Mouse (Mus musculus): ENCODE measurements around the gene Lpin3. TPM values are rescaled to one million over a fixed set of nuclear protein-coding genes. Genes with fewer than 3 reads are reported as not detected.

Gene Lpin3
- 2.6 and 2.8 TPM in 2 replicates for polyA plus RNA-seq (2014; fragmentation: Nextera tagmentation; extraction: Ambion mirVana)

- Histone ChIP-seq H3K4me1 (ENCODE audit: control insufficient read depth, insufficient read depth, low read length) (no peaks in the 10 kb centered on the region), H3K4me2 (replicated peaks; ENCODE audit: low read depth, low read length) (no peak within 1 kb of the TSS), H3K27me3 (ENCODE audit: control insufficient read depth, insufficient read depth, low read length) (no peaks in the 10 kb centered on the region), H3K9ac (replicated peaks; ENCODE audit: low read depth, low read length) (no peak within 1 kb of the TSS), H3K36me3 (ENCODE audit: control insufficient read depth, insufficient read depth, low read length) (no peaks in the 10 kb centered on the region), H3K9me3 (ENCODE audit: control insufficient read depth, low read depth, low read length) (no peaks in the 10 kb centered on the region), H3K4me3 (ENCODE audit: low read depth, low read length) (no peak within 1 kb of the TSS), H3K27ac (ENCODE audit: low read length) (no peak within 1 kb of the TSS)
- WGBS, result 61% methylated on average over 13 of the region's 13 CpGs
- ATAC-seq (ENCODE audit: insufficient number of reproducible peaks, insufficient read depth, low FRiP score, low read depth), result no peak
Measured at GRCm38 (mm10) chr2:160880453-160881195, at the start of gene Lpin3. TSS of gene Lpin3 (plus strand) at chr2:160880670.

GRCm38 (mm10) chr2:160840838-160841237 lies 39.6 kb upstream of the Lpin3 start:
- no peak overlapping the region for H3K27ac ChIP-seq (ENCODE audit: low read length)
- no peaks in the 10 kb centered on the region for H3K9me3 ChIP-seq (ENCODE audit: control insufficient read depth, low read depth, low read length)
- no peaks in the 10 kb centered on the region for H3K36me3 ChIP-seq (ENCODE audit: control insufficient read depth, insufficient read depth, low read length)
- no peaks in the 10 kb centered on the region for H3K4me1 ChIP-seq (ENCODE audit: control insufficient read depth, insufficient read depth, low read length)
- ATAC-seq (ENCODE audit: insufficient number of reproducible peaks, insufficient read depth, low FRiP score, low read depth), result no peak
- no peak overlapping the region for H3K4me3 ChIP-seq (ENCODE audit: low read depth, low read length)
- H3K27me3 ChIP-seq (ENCODE audit: control insufficient read depth, insufficient read depth, low read length), result no peaks in the 10 kb centered on the region
- no peak overlapping the region for H3K4me2 ChIP-seq (replicated peaks; ENCODE audit: low read depth, low read length)
- no peak overlapping the region for H3K9ac ChIP-seq (replicated peaks; ENCODE audit: low read depth, low read length)

DNA sequence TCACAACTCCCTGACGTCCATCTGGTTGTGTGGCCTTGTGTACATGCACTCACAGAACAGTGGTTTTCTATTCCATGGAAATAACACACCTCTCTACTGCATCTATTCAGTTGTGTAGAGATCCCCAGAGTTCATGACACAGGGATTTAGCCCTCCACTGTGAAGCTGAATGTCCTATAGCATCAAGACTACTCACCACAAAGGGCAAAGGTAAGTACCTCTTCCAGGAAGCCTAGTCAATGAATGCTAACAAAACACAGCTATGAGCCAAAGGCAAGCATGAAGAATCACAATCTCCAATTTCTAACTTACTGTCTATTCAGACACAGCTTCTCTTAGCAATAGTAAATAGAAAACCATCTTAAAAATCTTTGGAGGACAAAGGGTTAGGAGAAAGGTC lies 32.8 kb upstream of the Lpin3 start:
- no peak for ATAC-seq (ENCODE audit: insufficient number of reproducible peaks, insufficient read depth, low FRiP score, low read depth)
- 64% methylated on average over 1 of the region's 1 CpGs for WGBS
- H3K4me1 ChIP-seq (ENCODE audit: control insufficient read depth, insufficient read depth, low read length), result no peaks in the 10 kb centered on the region
- no peak overlapping the region for H3K4me2 ChIP-seq (replicated peaks; ENCODE audit: low read depth, low read length)
- no peaks in the 10 kb centered on the region for H3K9me3 ChIP-seq (ENCODE audit: control insufficient read depth, low read depth, low read length)
- H3K9ac ChIP-seq (replicated peaks; ENCODE audit: low read depth, low read length), result no peak overlapping the region
- H3K27me3 ChIP-seq (ENCODE audit: control insufficient read depth, insufficient read depth, low read length), result no peaks in the 10 kb centered on the region
- H3K36me3 ChIP-seq (ENCODE audit: control insufficient read depth, insufficient read depth, low read length), result no peaks in the 10 kb centered on the region
- no peak overlapping the region for H3K4me3 ChIP-seq (ENCODE audit: low read depth, low read length)
- no peak overlapping the region for H3K27ac ChIP-seq (ENCODE audit: low read length)

DNA sequence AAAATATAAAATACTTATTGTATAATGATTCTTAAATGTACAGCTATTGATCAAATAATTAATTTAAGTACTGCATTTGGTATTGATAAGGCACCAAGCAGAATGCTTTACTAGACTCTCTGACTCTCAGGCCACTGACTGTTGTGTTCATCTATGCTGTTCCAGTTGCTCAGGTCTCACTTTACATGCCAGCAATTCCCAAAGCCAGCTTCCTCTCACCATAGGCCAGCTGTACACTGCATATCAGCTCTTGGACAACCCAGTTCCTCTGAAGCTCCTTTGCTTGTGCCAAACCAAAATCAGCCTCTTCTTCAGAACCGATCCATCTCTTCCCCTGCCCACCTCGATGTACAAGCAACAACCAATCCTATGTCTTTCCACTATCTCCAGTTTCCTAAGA lies 32.3 kb upstream of the Lpin3 start:
- no peak for ATAC-seq (ENCODE audit: insufficient number of reproducible peaks, insufficient read depth, low FRiP score, low read depth)

DNA sequence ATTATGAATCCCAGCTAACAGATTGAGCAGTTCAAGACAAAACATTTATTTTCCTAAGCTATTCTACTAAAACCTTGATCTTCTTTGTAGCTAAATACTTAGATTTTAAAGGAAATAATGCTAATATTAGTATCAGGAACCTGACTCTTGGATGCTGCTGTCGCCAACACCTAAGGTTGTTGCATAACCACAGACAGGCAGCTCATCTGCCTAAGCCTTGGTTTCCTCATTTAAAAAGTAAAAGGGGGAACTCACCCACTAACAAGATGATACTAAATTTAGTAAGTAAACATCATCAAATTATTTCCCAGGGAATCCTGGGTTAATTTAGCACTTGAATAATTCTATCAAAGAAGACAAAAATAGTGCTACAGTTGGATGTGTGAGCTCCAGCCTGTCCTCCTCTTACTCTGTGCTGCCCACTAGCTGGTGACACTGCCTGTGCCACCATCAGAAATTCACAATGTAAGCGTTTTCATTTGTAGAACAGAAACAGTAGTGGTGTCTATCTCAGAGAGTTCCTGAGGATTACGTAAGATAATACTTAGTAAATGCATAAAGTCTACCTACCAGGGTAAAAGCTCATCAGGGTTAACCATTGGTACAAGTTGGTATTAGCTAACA lies 30.7 kb upstream of the Lpin3 start:
- no peak overlapping the region for H3K27ac ChIP-seq (ENCODE audit: low read length)
- H3K9me3 ChIP-seq (ENCODE audit: control insufficient read depth, low read depth, low read length), result no peaks in the 10 kb centered on the region
- no peak for ATAC-seq (ENCODE audit: insufficient number of reproducible peaks, insufficient read depth, low FRiP score, low read depth)
- no peaks in the 10 kb centered on the region for H3K27me3 ChIP-seq (ENCODE audit: control insufficient read depth, insufficient read depth, low read length)
- no peaks in the 10 kb centered on the region for H3K36me3 ChIP-seq (ENCODE audit: control insufficient read depth, insufficient read depth, low read length)
- no peak overlapping the region for H3K9ac ChIP-seq (replicated peaks; ENCODE audit: low read depth, low read length)
- no peak overlapping the region for H3K4me3 ChIP-seq (ENCODE audit: low read depth, low read length)
- WGBS, result 86% methylated on average over 3 of the region's 3 CpGs
- no peaks in the 10 kb centered on the region for H3K4me1 ChIP-seq (ENCODE audit: control insufficient read depth, insufficient read depth, low read length)
- H3K4me2 ChIP-seq (replicated peaks; ENCODE audit: low read depth, low read length), result no peak overlapping the region

More for the DNA sequence above, 32.3 kb upstream of the Lpin3 start:
- Histone ChIP-seq H3K36me3 (ENCODE audit: control insufficient read depth, insufficient read depth, low read length) (no peaks in the 10 kb centered on the region), H3K27ac (ENCODE audit: low read length) (no peak overlapping the region), H3K27me3 (ENCODE audit: control insufficient read depth, insufficient read depth, low read length) (no peaks in the 10 kb centered on the region), H3K4me2 (replicated peaks; ENCODE audit: low read depth, low read length) (no peak overlapping the region), H3K9ac (replicated peaks; ENCODE audit: low read depth, low read length) (no peak overlapping the region), H3K4me1 (ENCODE audit: control insufficient read depth, insufficient read depth, low read length) (no peaks in the 10 kb centered on the region), H3K4me3 (ENCODE audit: low read depth, low read length) (no peak overlapping the region), H3K9me3 (ENCODE audit: control insufficient read depth, low read depth, low read length) (no peaks in the 10 kb centered on the region)
- WGBS, result 89% methylated on average over 2 of the region's 2 CpGs

DNA sequence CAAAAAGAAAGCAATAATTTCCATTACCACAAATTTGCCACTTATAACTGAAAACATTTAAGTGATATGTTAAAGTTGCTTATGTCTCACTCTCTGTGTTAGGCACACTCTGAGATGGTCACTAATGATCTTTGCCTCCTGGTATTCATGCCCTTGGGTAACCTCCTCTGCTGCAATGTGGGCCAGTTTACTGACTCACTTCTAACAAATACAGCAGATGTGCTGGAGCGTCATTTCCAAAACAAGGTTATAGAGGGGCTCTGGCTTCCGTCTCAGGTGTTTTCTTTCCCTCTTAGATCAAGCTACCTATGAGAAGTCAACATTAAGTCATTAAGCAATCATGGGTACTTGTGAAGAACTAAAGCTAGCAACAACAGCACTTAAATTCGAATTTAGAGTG lies 30.1 kb upstream of the Lpin3 start:
- Histone ChIP-seq H3K36me3 (ENCODE audit: control insufficient read depth, insufficient read depth, low read length) (no peaks in the 10 kb centered on the region), H3K4me2 (replicated peaks; ENCODE audit: low read depth, low read length) (no peak overlapping the region), H3K27ac (ENCODE audit: low read length) (no peak overlapping the region), H3K4me1 (ENCODE audit: control insufficient read depth, insufficient read depth, low read length) (no peaks in the 10 kb centered on the region), H3K9me3 (ENCODE audit: control insufficient read depth, low read depth, low read length) (no peaks in the 10 kb centered on the region), H3K27me3 (ENCODE audit: control insufficient read depth, insufficient read depth, low read length) (no peaks in the 10 kb centered on the region), H3K4me3 (ENCODE audit: low read depth, low read length) (no peak overlapping the region), H3K9ac (replicated peaks; ENCODE audit: low read depth, low read length) (no peak overlapping the region)
- 81% methylated on average over 3 of the region's 3 CpGs for WGBS
- no peak for ATAC-seq (ENCODE audit: insufficient number of reproducible peaks, insufficient read depth, low FRiP score, low read depth)

DNA sequence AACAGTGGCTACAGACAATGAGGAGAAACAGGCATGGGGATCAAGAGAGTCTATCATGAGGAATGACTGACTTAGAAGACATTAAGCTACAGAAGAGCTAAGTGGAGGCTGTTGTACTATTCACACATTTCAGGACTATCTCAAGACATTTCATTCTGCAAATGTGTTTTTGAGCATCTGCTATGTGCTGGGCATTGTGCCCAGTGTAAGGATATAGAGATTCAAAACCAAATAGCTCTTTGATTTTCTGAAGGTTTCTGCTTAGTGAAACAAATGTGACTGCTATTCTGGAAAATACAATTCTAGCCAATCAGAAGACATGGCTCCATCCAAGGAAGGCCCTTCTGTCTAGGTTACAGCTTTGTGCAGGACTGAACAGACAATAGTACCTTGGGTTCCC lies 25.8 kb upstream of the Lpin3 start:
- Histone ChIP-seq H3K9ac (replicated peaks; ENCODE audit: low read depth, low read length) (no peak overlapping the region), H3K36me3 (ENCODE audit: control insufficient read depth, insufficient read depth, low read length) (no peaks in the 10 kb centered on the region), H3K9me3 (ENCODE audit: control insufficient read depth, low read depth, low read length) (no peaks in the 10 kb centered on the region), H3K4me1 (ENCODE audit: control insufficient read depth, insufficient read depth, low read length) (no peaks in the 10 kb centered on the region), H3K4me2 (replicated peaks; ENCODE audit: low read depth, low read length) (no peak overlapping the region), H3K27me3 (ENCODE audit: control insufficient read depth, insufficient read depth, low read length) (no peaks in the 10 kb centered on the region), H3K27ac (ENCODE audit: low read length) (no peak overlapping the region), H3K4me3 (ENCODE audit: low read depth, low read length) (no peak overlapping the region)
- ATAC-seq (ENCODE audit: insufficient number of reproducible peaks, insufficient read depth, low FRiP score, low read depth), result no peak

DNA sequence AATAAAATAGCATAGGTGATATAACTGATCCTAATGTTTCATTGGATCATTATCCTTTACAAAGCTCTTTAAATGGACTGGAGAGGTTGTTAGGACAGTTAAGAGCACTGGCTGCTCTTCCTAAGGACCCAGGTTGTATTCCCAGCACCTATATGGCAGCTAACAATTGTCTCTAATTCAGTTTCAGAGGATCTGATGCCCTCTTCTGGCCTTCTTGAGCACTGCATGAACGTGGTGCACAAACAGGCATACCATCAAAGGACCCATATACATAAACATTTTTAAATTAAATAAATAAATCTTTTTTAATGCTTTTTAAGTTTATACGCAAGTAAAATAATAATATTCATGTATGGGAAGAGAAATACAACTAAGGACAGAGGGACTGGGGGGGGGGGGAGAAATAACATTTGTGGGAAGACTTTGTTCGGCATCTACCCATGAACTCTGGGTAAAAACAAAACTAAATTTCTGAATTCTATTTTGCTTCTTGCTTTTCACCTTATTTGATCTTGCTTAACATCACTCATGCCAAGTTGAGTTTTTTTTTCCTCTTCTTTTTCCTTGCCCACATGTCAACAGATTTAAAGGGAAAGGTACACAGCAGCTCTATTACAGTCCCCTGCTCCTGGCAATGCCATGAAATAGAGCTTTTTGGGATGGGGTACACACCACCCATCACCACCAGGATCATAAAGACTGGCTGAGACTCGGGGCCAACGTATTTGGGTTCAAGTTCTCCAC lies 23.9 kb upstream of the Lpin3 start:
- no peaks in the 10 kb centered on the region for H3K4me1 ChIP-seq (ENCODE audit: control insufficient read depth, insufficient read depth, low read length)
- no peaks in the 10 kb centered on the region for H3K27me3 ChIP-seq (ENCODE audit: control insufficient read depth, insufficient read depth, low read length)
- H3K27ac ChIP-seq (ENCODE audit: low read length), result no peak overlapping the region
- no peaks in the 10 kb centered on the region for H3K9me3 ChIP-seq (ENCODE audit: control insufficient read depth, low read depth, low read length)
- H3K4me3 ChIP-seq (ENCODE audit: low read depth, low read length), result no peak overlapping the region
- no peak for ATAC-seq (ENCODE audit: insufficient number of reproducible peaks, insufficient read depth, low FRiP score, low read depth)
- no peak overlapping the region for H3K9ac ChIP-seq (replicated peaks; ENCODE audit: low read depth, low read length)
- H3K36me3 ChIP-seq (ENCODE audit: control insufficient read depth, insufficient read depth, low read length), result no peaks in the 10 kb centered on the region
- H3K4me2 ChIP-seq (replicated peaks; ENCODE audit: low read depth, low read length), result no peak overlapping the region
- 78% methylated on average over 5 of the region's 5 CpGs for WGBS

All from stomach, embryonic 14.5 days (tissue).